Mouse (Mus musculus): ENCODE data around the gene Aqp6.

- TF ChIP-seq CTCF (IDR thresholded peaks at IDR 0.05; ENCODE audit: low read depth, low read length), result no peak
- TF ChIP-seq POLR2A (IDR thresholded peaks at IDR 0.05; ENCODE audit: borderline replicate concordance, low read depth, low read length), result no peak
These were observed 11.5 kb upstream of the Aqp6 start for GRCm38 (mm10) chr15:99589704-99590103.
